Mouse (Mus musculus): ENCODE data around the gene Adcy9. TPM values are rescaled to one million over a fixed set of nuclear protein-coding genes. Genes with fewer than 3 reads are reported as not detected.

Adcy9 gene
- polyA plus RNA-seq, 1 experiment = 3.3 TPM

- H3K36me3 ChIP-seq (ENCODE audit: control insufficient read depth, insufficient read depth, low read length) = no peaks in the 10 kb centered on the region
- no peaks in the 10 kb centered on the region for H3K4me1 ChIP-seq (ENCODE audit: control insufficient read depth, insufficient read depth, insufficient read length)
- H3K4me3 ChIP-seq (ENCODE audit: extremely low read depth, insufficient read depth, insufficient read length) = no peak overlapping the region
- TF ChIP-seq CTCF (IDR thresholded peaks at IDR 0.05; ENCODE audit: extremely low read depth, insufficient read depth, insufficient read length, insufficient replicate concordance) (no peak), POLR2A (IDR thresholded peaks at IDR 0.05; ENCODE audit: low read depth, low read length) (no peak)
- H3K27ac ChIP-seq (ENCODE audit: insufficient read depth, low read length) = no peak overlapping the region
- no peak for DNase-seq (ENCODE audit: low read depth in 1 of 2, low spot score in 2 of 2)
- no peaks in the 10 kb centered on the region for H3K27me3 ChIP-seq (ENCODE audit: control insufficient read depth, insufficient read depth, low read length)
These were observed 130.8 kb downstream of the Adcy9 start for GRCm38 (mm10) chr16:4289507-4289906.

DNA sequence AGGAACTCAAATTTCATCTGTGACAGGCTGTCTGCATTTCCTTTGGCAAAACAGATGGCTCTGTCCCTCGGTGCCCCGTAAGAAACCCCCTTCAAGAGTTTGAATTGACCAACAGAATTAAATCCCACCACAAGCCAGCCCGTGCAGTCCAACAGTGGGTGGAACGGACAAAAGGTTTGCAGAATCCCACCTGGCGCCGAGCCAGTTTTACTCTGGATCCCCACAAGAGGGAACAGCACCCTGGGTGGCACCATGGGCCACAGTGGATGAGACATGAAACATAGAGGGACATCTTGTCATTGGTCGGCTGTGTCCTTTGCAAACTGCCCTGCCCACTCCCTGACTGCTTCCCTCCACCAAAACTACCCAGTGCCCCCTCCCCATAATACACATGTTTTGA is 133.7 kb downstream of the Adcy9 start:
- 92% methylated on average over 7 of the region's 7 CpGs for WGBS
- TF ChIP-seq POLR2A (IDR thresholded peaks at IDR 0.05; ENCODE audit: low read depth, low read length) = no peak
- TF ChIP-seq CTCF (IDR thresholded peaks at IDR 0.05; ENCODE audit: extremely low read depth, insufficient read depth, insufficient read length, insufficient replicate concordance) = no peak
- no peak overlapping the region for H3K27ac ChIP-seq (ENCODE audit: insufficient read depth, low read length)
- no peaks in the 10 kb centered on the region for H3K27me3 ChIP-seq (ENCODE audit: control insufficient read depth, insufficient read depth, low read length)
- no peak overlapping the region for H3K4me3 ChIP-seq (ENCODE audit: extremely low read depth, insufficient read depth, insufficient read length)
- H3K36me3 ChIP-seq (ENCODE audit: control insufficient read depth, insufficient read depth, low read length) = no peaks in the 10 kb centered on the region
- no peak for DNase-seq (ENCODE audit: low read depth in 1 of 2, low spot score in 2 of 2)
- H3K4me1 ChIP-seq (ENCODE audit: control insufficient read depth, insufficient read depth, insufficient read length) = no peaks in the 10 kb centered on the region

DNA sequence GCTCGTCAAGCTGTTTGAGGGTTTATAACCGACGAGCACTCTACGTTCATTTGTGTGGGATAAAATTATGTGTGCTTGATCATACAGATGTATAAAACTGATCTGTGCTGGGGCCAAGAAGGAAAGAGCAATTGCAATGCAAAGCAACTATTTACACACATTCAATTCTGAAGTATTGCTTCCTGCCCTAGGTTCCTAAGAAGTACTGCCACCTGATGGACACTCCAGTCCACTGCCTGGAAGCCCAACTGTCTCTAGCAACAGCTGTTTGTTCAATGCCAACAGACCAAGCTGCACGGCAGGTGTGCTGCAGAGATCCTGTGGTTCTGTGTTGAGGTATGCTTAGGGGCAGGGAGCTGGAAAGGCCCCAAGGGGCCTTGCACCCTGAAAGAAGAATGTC is 135.0 kb downstream of the Adcy9 start:
- peak; percentile 19; the same call in 1 of the 2 replicates for TF ChIP-seq CTCF (IDR thresholded peaks at IDR 0.05; ENCODE audit: extremely low read depth, insufficient read depth, insufficient read length, insufficient replicate concordance)
- TF ChIP-seq POLR2A (IDR thresholded peaks at IDR 0.05; ENCODE audit: low read depth, low read length) = no peak
- no peak overlapping the region for H3K4me3 ChIP-seq (ENCODE audit: extremely low read depth, insufficient read depth, insufficient read length)
- H3K4me1 ChIP-seq (ENCODE audit: control insufficient read depth, insufficient read depth, insufficient read length) = no peaks in the 10 kb centered on the region
- no peaks in the 10 kb centered on the region for H3K27me3 ChIP-seq (ENCODE audit: control insufficient read depth, insufficient read depth, low read length)
- no peaks in the 10 kb centered on the region for H3K36me3 ChIP-seq (ENCODE audit: control insufficient read depth, insufficient read depth, low read length)
- 54% methylated on average over 5 of the region's 5 CpGs for WGBS
- no peak overlapping the region for H3K27ac ChIP-seq (ENCODE audit: insufficient read depth, low read length)
- DNase-seq (ENCODE audit: low read depth in 1 of 2, low spot score in 2 of 2) = peak in 1 of 2 experiments; percentile 25

- H3K4me3 ChIP-seq (ENCODE audit: extremely low read depth, insufficient read depth, insufficient read length) = no peak overlapping the region
- WGBS = 87% methylated on average over 11 of the region's 11 CpGs
- H3K27ac ChIP-seq (ENCODE audit: insufficient read depth, low read length) = no peak overlapping the region
- H3K4me1 ChIP-seq (ENCODE audit: control insufficient read depth, insufficient read depth, insufficient read length) = no peaks in the 10 kb centered on the region
- no peaks in the 10 kb centered on the region for H3K36me3 ChIP-seq (ENCODE audit: control insufficient read depth, insufficient read depth, low read length)
- TF ChIP-seq POLR2A (IDR thresholded peaks at IDR 0.05; ENCODE audit: low read depth, low read length) (no peak), CTCF (IDR thresholded peaks at IDR 0.05; ENCODE audit: extremely low read depth, insufficient read depth, insufficient read length, insufficient replicate concordance) (no peak)
- DNase-seq (ENCODE audit: low read depth in 1 of 2, low spot score in 2 of 2) = no peak
- H3K27me3 ChIP-seq (ENCODE audit: control insufficient read depth, insufficient read depth, low read length) = no peaks in the 10 kb centered on the region
These were observed 136.9 kb downstream of the Adcy9 start for GRCm38 (mm10) chr16:4283267-4283851.

GRCm38 (mm10) chr16:4281470-4281869 is 138.8 kb downstream of the Adcy9 start:
- no peak overlapping the region for H3K4me3 ChIP-seq (ENCODE audit: extremely low read depth, insufficient read depth, insufficient read length)
- H3K27ac ChIP-seq (ENCODE audit: insufficient read depth, low read length) = no peak overlapping the region
- DNase-seq (ENCODE audit: low read depth in 1 of 2, low spot score in 2 of 2) = no peak
- TF ChIP-seq POLR2A (IDR thresholded peaks at IDR 0.05; ENCODE audit: low read depth, low read length) = no peak
- no peak for TF ChIP-seq CTCF (IDR thresholded peaks at IDR 0.05; ENCODE audit: extremely low read depth, insufficient read depth, insufficient read length, insufficient replicate concordance)
- H3K4me1 ChIP-seq (ENCODE audit: control insufficient read depth, insufficient read depth, insufficient read length) = no peaks in the 10 kb centered on the region
- no peaks in the 10 kb centered on the region for H3K27me3 ChIP-seq (ENCODE audit: control insufficient read depth, insufficient read depth, low read length)
- H3K36me3 ChIP-seq (ENCODE audit: control insufficient read depth, insufficient read depth, low read length) = no peaks in the 10 kb centered on the region
- 58% methylated on average over 4 of the region's 4 CpGs for WGBS

DNA sequence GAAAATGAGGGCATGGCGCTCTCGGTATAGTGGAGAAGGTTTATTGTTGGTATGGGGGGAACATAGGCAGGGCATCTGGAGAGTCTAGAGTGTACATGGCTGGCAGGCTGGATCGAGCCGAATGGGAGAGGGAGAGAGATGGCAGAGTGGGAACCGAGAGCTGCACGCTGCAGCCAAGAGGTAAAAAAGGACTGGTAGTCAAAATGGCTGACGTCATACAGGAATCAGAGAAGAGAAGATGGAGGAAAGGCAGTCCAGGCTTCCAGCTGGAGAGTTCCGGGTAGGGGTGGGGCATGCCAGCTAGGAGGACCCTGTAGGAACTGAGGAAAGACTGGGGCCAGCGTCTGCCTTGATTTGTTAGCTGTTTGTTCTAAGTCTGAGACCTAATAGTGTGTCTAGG is 139.3 kb downstream of the Adcy9 start:
- WGBS = 93% methylated on average over 9 of the region's 9 CpGs
- H3K4me3 ChIP-seq (ENCODE audit: extremely low read depth, insufficient read depth, insufficient read length) = no peak overlapping the region

GRCm38 (mm10) chr16:4279601-4280000 is 140.7 kb downstream of the Adcy9 start:
- Histone ChIP-seq H3K4me3 (ENCODE audit: extremely low read depth, insufficient read depth, insufficient read length) (no peak overlapping the region), H3K27ac (ENCODE audit: insufficient read depth, low read length) (no peak overlapping the region), H3K4me1 (ENCODE audit: control insufficient read depth, insufficient read depth, insufficient read length) (no peaks in the 10 kb centered on the region), H3K27me3 (ENCODE audit: control insufficient read depth, insufficient read depth, low read length) (no peaks in the 10 kb centered on the region), H3K36me3 (ENCODE audit: control insufficient read depth, insufficient read depth, low read length) (no peaks in the 10 kb centered on the region)
- TF ChIP-seq POLR2A (IDR thresholded peaks at IDR 0.05; ENCODE audit: low read depth, low read length) (no peak), CTCF (IDR thresholded peaks at IDR 0.05; ENCODE audit: extremely low read depth, insufficient read depth, insufficient read length, insufficient replicate concordance) (no peak)
- DNase-seq (ENCODE audit: low read depth in 1 of 2, low spot score in 2 of 2) = no peak
- 68% methylated on average over 3 of the region's 3 CpGs for WGBS

More for the DNA sequence above, 139.3 kb downstream of the Adcy9 start:
- Histone ChIP-seq H3K27ac (ENCODE audit: insufficient read depth, low read length) (no peak overlapping the region), H3K4me1 (ENCODE audit: control insufficient read depth, insufficient read depth, insufficient read length) (no peaks in the 10 kb centered on the region), H3K36me3 (ENCODE audit: control insufficient read depth, insufficient read depth, low read length) (no peaks in the 10 kb centered on the region), H3K27me3 (ENCODE audit: control insufficient read depth, insufficient read depth, low read length) (no peaks in the 10 kb centered on the region)
- TF ChIP-seq CTCF (IDR thresholded peaks at IDR 0.05; ENCODE audit: extremely low read depth, insufficient read depth, insufficient read length, insufficient replicate concordance) = no peak
- no peak for TF ChIP-seq POLR2A (IDR thresholded peaks at IDR 0.05; ENCODE audit: low read depth, low read length)
- DNase-seq (ENCODE audit: low read depth in 1 of 2, low spot score in 2 of 2) = no peak
